Mouse (Mus musculus) liver, embryonic 14.5 days (tissue): ENCODE results near the gene Trim69.

Experiments used
- CTCF ChIP-seq: IDR thresholded peaks from 2 replicates; pipeline ENCODE4 v1.5.1; 2016; ENCODE audit warnings: antibody characterized with exemption, low read depth, control low read depth
- EP300 ChIP-seq: IDR thresholded peaks from 2 replicates; pipeline ENCODE4 v1.6.1; 2016; ENCODE audit warnings: antibody characterized with exemption, low read depth

DNA sequence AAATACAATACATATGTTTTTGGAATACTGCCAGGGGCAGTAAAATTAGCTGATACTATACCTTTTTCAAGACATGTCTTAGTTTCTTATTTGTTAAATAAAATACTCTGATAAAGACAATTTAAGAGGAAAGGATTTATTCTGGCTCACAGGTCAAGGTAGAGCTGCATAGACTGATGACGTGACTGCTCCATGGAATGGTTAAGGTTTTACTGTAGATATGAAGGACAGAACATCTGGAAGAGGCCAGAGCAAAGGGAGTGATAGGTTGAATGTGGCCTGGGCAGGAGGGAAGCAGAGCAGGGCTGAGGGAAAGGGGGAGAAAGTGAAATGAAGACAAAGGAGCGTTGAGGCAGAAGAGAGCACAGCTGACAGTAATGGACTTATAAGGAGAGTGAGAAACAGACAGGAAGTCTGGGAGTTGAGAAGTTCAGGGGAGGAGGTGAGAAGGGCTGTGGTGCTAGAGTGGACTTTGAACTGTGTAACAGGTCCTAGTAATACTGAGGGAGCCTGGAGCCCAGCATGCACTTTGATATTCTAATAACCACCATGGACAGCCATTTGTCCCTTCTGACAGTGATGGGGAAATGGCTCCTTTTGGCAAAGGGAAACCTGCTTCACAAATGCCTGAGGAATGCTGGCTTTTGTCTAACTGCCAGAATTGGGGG is 46.1 kb downstream of the Trim69 start:
- TF ChIP-seq EP300 (no peak), CTCF (no peak)
